Mouse (Mus musculus) testis, postnatal 10 days (tissue): ENCODE measurements around the gene Erbin.

Experiments used
- DNase-seq: peaks from one replicate; pipeline ENCODE4 v3.0.0; 2021; ENCODE audit warnings: low spot score

Erbin gene

GRCm38 (mm10) chr13:103912351-103912750 lies 8.0 kb downstream of the Erbin start:
- no peak for DNase-seq

GRCm38 (mm10) chr13:103910598-103910997 lies 9.7 kb downstream of the Erbin start:
- DNase-seq, result no peak

- no peak for DNase-seq
Observed at GRCm38 (mm10) chr13:103909894-103910293, 10.4 kb downstream of the Erbin start.

GRCm38 (mm10) chr13:103900015-103900414 lies 20.3 kb downstream of the Erbin start:
- DNase-seq, result no peak

- DNase-seq, result no peak
Observed at GRCm38 (mm10) chr13:103897606-103898005, 22.7 kb downstream of the Erbin start.

- DNase-seq, result no peak
Observed at GRCm38 (mm10) chr13:103893065-103893464, 27.2 kb downstream of the Erbin start.

GRCm38 (mm10) chr13:103890038-103890437 lies 30.3 kb downstream of the Erbin start:
- no peak for DNase-seq

GRCm38 (mm10) chr13:103886503-103886902 lies 33.8 kb downstream of the Erbin start:
- no peak for DNase-seq

- no peak for DNase-seq
Observed at GRCm38 (mm10) chr13:103881200-103881599, 39.1 kb downstream of the Erbin start.

GRCm38 (mm10) chr13:103876743-103877142 lies 43.6 kb downstream of the Erbin start:
- DNase-seq, result no peak

- DNase-seq, result no peak
Observed at GRCm38 (mm10) chr13:103875823-103876514, 44.3 kb downstream of the Erbin start.

GRCm38 (mm10) chr13:103870786-103871185 lies 49.5 kb downstream of the Erbin start:
- DNase-seq, result no peak

- no peak for DNase-seq
Observed at GRCm38 (mm10) chr13:103870117-103870516, 50.2 kb downstream of the Erbin start.

GRCm38 (mm10) chr13:103868875-103869274 lies 51.4 kb downstream of the Erbin start:
- no peak for DNase-seq

- DNase-seq, result no peak
Observed at GRCm38 (mm10) chr13:103862041-103862440, 58.3 kb downstream of the Erbin start.

GRCm38 (mm10) chr13:103859041-103859440 lies 61.3 kb downstream of the Erbin start:
- no peak for DNase-seq

- no peak for DNase-seq
Observed at GRCm38 (mm10) chr13:103847614-103848013, 72.7 kb downstream of the Erbin start.

GRCm38 (mm10) chr13:103841287-103842201 lies 78.8 kb downstream of the Erbin start:
- DNase-seq, result no peak

GRCm38 (mm10) chr13:103838619-103839018 lies 81.7 kb downstream of the Erbin start:
- no peak for DNase-seq

- DNase-seq, result no peak
Observed at GRCm38 (mm10) chr13:103829623-103830135, 90.6 kb downstream of the Erbin start.

GRCm38 (mm10) chr13:103822270-103822669 lies 98.0 kb downstream of the Erbin start:
- no peak for DNase-seq

- DNase-seq, result no peak
Observed at GRCm38 (mm10) chr13:103819377-103819776, 100.9 kb downstream of the Erbin start.

GRCm38 (mm10) chr13:103817935-103818334 lies 102.4 kb downstream of the Erbin start:
- DNase-seq, result no peak
